Mouse (Mus musculus) ovary, adult 18-20 months (tissue): ENCODE measurements around the gene Upk3b.
"Not testable (repeated sequence)": the region's sequence is repeated elsewhere in the genome, so short reads cannot be mapped to it uniquely, and the experiment has no call there.

Experiments
- DNase-seq: peaks from one replicate; pipeline ENCODE4 v3.0.0; 2022; ENCODE audit warnings: low spot score, mixed read lengths

Upk3b gene

GRCm38 (mm10) chr5:136035285-136035684 is 3.0 kb upstream of the Upk3b start:
- no peak for DNase-seq

DNA sequence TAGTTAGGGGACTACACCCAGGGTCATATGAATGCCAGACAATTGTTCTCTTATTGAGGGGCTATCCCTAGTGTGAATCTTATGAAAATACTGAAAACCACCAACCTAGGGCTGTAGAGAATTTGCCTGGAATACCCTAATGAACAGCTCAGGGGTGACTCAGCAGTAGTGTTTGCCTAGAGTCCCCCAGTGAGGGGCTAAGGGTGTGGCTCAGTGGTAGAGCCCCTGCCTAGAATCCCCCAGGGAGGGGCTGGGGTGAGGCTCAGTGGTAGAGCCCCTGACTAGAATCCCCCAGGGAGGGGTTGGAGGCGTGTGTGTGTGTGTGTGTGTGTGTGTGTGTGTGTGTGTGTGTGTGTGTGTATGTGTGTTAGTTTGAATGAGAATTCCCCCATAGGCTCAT is 1.6 kb upstream of the Upk3b start:
- DNase-seq = no peak

DNA sequence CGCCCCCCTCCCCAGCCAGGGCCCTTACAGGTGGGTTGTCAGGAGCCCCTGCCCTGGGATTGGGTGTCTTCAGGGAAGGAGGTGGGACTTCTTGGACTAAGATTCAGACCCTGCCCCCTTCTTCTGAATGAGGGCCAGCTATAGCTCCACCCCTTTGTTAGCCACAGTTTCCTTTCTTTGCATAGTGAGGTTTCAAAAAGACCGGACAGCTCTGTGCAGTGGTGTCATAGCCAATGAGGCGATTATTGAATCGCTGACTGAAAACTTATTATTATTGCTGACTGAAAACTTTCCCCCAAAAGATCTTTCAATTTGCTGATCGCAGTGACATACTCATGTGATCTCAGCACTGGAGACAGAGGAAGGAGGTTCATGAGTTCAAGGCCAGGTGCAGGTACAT is 1.9 kb downstream of the Upk3b start:
- no peak for DNase-seq

DNA sequence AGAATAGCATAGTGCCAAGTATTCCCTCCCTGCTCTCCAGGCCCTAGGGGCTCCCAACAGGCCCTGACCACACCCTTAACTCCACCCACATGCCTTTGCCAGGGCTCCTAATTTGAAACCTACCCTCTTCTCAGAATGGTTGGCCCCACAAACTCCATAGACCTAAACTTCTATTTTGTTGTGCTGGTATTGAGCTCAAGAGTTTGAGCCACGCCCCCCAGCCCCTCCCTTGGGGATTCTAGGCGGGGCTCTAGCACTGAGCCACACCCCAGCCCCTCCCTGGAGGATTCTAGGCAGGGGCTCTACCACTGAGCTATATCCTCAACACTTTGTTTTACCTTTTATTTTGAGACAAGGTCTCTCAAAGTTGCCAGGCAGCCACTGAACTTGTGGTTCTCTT is 3.0 kb downstream of the Upk3b start:
- no peak for DNase-seq

GRCm38 (mm10) chr5:136041666-136042065 is 3.4 kb downstream of the Upk3b start:
- DNase-seq = no peak

- DNase-seq = no peak
These were observed 6.6 kb downstream of the Upk3b start for GRCm38 (mm10) chr5:136044865-136045264.

DNA sequence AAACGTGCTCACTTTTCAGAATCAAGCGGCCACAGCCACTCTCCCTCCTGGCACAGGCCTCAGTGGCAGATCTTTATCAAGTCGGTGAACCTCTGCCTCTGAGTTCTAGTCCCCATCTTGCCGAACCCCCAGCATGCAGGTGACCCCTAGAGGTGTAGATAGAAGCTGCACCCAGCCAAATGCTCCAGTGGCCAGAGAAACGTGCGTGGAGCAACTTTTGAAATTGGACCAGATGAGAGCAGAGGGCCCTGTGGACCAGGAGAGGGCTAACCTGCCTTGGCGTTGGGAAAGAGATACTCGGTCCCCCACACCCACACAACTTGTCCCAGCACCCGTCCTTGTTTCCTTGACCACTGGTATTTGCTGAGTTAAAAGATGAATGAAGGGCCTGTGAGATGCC is 7.1 kb downstream of the Upk3b start:
- DNase-seq = no peak

- peak; percentile 31 for DNase-seq
These were observed 7.7 kb downstream of the Upk3b start for GRCm38 (mm10) chr5:136045987-136046386.

GRCm38 (mm10) chr5:136048541-136048940 is 10.2 kb downstream of the Upk3b start:
- DNase-seq = not testable (repeated sequence)

- no peak for DNase-seq
These were observed 11.6 kb downstream of the Upk3b start for GRCm38 (mm10) chr5:136049926-136050325.

DNA sequence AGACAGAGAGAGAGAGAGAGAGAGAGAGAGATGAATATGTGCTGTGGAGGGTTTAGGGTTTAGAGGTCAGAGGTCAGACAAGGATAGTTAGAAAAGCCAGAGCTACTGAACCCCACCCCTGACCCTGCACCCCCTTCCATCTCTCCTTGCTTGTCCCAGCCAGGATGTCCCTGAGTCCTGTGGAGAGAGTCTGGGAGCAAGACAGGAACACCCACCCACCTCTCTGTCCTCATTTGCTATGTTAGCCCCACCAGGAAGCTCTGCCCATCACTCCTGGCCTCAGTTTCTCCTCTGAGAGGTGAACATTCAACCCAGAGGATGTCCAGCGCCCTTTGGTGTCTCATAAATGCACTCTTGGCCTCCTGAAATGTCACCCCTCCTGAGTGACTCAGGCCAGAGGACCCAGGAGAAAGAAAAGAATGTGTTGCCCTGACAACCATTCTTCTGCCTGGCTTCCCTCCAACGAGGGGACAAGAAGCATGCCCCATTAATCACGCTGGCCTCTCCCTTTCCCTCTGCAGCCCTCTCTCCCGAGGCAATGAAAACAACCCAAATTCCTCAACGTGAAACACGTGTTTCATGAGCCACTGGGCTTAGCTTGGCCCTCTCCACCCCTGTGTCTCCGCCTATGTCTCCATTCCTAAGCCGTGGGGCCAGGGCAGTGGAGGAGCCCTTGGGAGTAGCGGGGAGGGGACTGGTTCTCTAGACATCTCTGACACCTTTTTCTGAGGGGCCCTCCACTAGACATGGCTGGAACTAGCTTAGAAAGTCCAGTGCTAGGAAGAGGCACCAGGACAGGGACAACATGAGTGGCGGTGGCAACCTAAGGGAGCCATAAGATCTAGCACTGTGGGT is 13.2 kb downstream of the Upk3b start:
- DNase-seq = peak; percentile 63

DNA sequence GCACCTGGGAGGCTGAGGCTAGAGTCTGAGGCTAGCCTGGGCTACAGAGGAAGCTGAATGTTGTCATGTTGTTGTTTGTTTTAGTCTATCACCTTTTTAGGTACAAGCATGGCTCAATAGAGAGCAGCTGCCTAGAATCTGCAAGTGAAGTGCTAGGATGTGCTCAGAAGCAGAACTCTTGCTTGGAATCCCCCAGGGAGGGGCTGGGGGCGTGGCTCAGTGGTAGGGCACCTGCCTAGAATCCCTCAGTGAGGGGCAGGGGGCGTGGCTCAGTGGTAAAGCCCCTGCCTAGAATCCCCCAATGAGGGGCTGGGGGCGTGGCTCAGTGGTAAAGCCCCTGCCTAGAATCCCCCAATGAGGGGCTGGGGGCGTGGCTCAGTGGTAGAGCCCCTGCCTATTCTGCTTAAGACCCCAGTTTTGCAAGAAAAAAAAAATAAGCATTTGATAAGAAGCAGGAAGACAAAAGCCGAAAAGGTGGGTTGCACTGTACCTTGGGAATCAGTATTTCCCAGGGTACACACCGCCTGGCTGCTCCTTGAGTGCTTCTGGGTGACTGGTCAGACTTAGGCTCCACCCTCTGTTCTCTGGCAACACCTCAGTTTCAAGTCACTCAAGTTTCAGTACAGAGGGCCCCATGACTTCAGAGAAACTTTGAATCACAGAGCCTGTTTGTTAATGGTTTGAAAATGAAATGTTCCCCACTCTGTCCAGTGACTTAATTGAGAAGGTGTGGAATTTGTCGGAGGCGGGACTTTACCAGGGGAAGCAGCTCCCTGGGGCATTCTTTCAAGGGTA is 14.8 kb downstream of the Upk3b start:
- no peak for DNase-seq

GRCm38 (mm10) chr5:136054301-136055077 is 16.2 kb downstream of the Upk3b start, which contains the start of gene Upk3bl:
Upk3bl (plus strand) TSS chr5:136054492.
- no peak for DNase-seq

DNA sequence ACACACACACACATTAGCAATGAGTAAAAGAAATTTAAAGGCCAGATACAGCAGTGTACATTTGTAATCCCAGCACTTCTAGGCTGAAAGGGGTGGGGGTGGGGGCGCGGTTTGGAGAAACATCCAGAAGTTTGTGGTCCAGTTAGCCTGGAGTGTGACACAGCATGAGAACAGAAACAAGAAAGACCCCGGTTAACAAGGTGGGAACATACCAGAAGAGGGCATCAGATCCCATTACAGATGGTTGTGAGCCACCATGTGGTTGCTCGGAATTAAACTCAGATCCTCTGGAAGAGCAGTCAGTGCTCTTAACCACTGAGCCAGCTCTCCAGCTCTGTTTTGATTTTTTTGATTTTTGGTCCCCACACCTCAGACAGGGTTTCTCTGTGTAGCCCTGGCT is 17.8 kb downstream of the Upk3b start:
- DNase-seq = no peak

DNA sequence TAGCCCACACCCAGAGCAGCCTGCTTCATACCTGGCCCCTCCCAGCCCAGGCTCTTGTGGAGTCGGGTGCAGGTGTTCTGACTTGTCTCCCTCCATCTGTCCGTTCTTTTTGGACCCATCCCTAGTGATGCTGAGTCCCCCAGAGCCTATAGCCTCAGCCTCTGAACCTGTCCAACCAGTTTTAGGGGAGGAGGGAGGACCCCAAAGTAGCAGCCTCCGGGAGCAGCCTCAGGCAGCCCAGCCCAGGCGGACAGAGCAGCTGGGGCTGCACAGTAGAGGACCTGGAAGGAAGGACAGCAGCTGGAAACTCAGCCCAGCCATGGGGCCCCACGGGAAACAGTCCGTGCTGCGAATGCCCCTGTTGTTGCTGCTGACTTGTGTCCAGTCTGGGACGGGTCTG is 18.8 kb downstream of the Upk3b start:
- DNase-seq = no peak

GRCm38 (mm10) chr5:136061567-136061966 is 23.3 kb downstream of the Upk3b start:
- DNase-seq = peak; percentile 43

DNA sequence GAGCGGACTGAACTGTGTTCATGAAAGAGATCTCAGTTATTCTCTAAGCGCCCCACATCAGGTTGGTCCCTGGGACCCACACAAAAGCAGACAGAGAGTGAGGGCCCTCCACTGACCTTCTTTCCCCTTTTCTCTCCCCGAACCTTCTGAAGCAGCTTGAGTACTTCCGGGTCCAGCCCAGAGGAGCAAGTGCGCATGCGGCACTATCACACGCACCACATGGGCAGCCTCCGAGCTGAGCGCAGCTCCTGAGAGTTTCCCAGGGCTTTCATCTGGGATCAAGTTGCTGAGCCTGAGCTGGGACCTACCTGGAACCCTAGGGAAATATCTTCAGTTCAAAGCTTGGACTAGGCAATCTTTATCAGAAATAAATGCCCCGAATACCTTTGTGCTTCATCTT is 25.6 kb downstream of the Upk3b start:
- no peak for DNase-seq

DNA sequence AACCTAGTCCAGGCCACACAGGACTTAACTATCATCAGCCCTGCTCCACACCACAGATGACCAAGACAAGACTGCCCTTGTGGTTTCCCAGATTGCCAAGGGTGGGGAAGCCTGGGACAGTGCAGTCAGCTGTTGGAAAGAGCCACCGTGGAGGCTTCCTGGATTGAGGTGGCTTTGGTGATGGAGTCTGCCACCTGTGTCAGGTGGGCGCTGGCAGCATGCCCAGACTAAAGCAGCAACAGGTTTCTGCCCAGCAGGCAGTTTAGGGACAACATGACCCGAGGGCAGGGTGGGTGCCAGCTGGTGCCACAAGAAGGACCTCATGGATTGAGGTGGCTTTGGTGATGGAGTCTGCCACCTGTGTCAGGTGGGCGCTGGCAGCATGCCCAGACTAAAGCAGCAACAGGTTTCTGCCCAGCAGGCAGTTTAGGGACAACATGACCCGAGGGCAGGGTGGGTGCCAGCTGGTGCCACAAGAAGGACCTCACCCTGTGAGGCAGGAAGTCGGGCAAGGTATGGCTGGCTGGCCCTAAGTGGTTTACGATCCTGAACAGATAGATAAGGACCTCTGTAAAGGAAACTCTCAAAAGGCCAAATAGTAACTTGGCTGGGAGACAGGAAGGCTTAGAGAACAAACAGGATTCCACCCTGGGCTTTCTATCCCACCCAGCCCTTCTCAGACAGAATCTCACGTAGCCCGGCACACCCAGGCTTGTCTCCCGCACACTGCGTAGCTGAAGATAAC is 28.3 kb downstream of the Upk3b start:
- DNase-seq = not testable (repeated sequence)

DNA sequence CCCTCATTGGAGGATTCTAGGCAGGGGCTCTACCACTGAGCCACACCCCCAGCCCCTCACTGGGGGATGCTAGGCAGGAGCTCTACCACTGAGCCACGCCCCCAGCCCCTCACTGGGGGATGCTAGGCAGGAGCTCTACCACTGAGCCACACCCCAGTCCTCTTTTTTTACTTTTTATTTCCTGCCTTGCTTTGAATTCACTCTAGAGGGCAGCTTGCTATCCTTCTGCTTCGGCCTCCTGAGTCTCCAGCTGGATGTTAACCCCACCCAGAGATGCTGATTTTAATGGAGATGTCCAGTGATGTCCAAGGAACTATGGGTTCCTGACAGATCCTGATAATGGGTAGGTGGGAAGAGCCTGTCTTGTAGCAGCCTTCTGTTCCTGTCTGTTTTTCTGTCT is 31.1 kb downstream of the Upk3b start:
- no peak for DNase-seq

DNA sequence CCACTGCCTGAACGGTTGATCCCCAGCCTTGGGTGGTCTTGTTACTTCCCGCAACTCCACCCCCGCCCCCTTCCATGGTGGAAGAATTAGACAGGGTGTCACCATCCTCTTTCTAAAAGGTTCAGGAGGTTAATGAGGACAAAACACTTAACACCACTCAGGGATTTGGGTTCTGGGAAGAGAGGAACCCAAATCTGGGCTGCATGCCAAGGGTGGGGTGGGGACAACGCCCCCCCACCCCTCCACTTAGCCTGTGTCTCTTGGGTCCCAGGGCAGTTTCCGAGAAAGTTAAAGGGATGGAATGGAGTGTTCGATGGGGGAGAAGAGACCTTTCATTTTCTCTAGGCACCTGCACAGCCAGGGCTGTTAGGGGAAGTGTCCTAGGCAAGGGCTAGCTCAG is 34.8 kb downstream of the Upk3b start:
- DNase-seq = no peak

GRCm38 (mm10) chr5:136073526-136073925 is 35.2 kb downstream of the Upk3b start:
- no peak for DNase-seq

DNA sequence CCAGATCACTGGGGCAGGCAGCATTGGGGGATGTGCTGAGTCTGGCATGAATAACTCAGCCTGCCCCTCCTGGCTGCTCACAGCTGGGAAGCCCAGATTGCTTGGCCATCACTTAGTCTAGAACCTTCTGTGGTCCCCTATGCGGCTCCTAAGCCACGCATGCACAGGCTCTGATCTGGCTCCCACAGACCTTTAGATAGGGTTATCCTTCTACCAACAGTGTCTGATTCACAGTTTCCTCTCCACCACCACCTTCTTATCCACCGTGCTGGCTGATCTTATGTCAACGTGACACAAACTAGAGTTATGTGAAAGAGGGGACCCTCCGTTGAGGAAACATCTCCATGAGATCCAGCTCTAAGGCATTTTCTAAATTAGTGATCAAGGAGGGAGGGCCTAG is 36.8 kb downstream of the Upk3b start:
- no peak for DNase-seq
